Mouse (Mus musculus): ENCODE results near the gene Gm11273. TPM values are rescaled to one million over a fixed set of nuclear protein-coding genes. Genes with fewer than 3 reads are reported as not detected.
"Not testable (repeated sequence)": the region's sequence is repeated elsewhere in the genome, so short reads cannot be mapped to it uniquely, and the experiment has no call there.

Gene Gm11273
- total RNA-seq (2012; rRNA removed) = 23.4 and 35.7 TPM in 2 replicates

GRCm38 (mm10) chr13:21501182-21501581 is at the start of gene Gm11273:
Gene Gm11273 (minus strand): TSS chr13:21501418.
- H3K9me3 ChIP-seq (ENCODE audit: control insufficient read depth, insufficient read depth, low read depth, low read length); H3K9ac ChIP-seq (ENCODE audit: insufficient read depth, low read depth, low read length, poor library complexity, severe bottlenecking); DNase-seq (ENCODE audit: low read depth, low spot score); H3K4me1 ChIP-seq (ENCODE audit: control insufficient read depth in 2 of 2, insufficient read depth in 2 of 2, low read length in 2 of 2, poor library complexity in 1 of 2); in situ Hi-C loops (cut with MboI; ENCODE audit: low sequenced_read_pairs in 2 of 2, unreplicated experiment in 2 of 2); H3K36me3 ChIP-seq (ENCODE audit: control insufficient read depth, insufficient read depth, low read length, poor library complexity, severe bottlenecking); H3K27ac ChIP-seq (ENCODE audit: insufficient read depth, low read depth, low read length, poor library complexity, severe bottlenecking); H3K4me3 ChIP-seq (ENCODE audit: insufficient read depth in 1 of 2, low read depth in 1 of 2, low read length in 2 of 2, poor library complexity in 1 of 2, severe bottlenecking in 1 of 2): not testable (repeated sequence)

- H3K36me3 ChIP-seq (ENCODE audit: control insufficient read depth, insufficient read depth, low read length, poor library complexity, severe bottlenecking) = no peaks in the 10 kb centered on the region
- no peak overlapping the region for H3K27ac ChIP-seq (ENCODE audit: insufficient read depth, low read depth, low read length, poor library complexity, severe bottlenecking)
- no peaks in the 10 kb centered on the region for H3K9me3 ChIP-seq (ENCODE audit: control insufficient read depth, insufficient read depth, low read depth, low read length)
- H3K4me3 ChIP-seq (ENCODE audit: insufficient read depth in 1 of 2, low read depth in 1 of 2, low read length in 2 of 2, poor library complexity in 1 of 2, severe bottlenecking in 1 of 2) = no peak overlapping the region
- DNase-seq (ENCODE audit: low read depth, low spot score) = no peak
- H3K9ac ChIP-seq (ENCODE audit: insufficient read depth, low read depth, low read length, poor library complexity, severe bottlenecking) = no peak overlapping the region
- in situ Hi-C loops (cut with MboI; ENCODE audit: low sequenced_read_pairs in 2 of 2, unreplicated experiment in 2 of 2) = no loop called here
- no peaks in the 10 kb centered on the region for H3K4me1 ChIP-seq (ENCODE audit: control insufficient read depth in 2 of 2, insufficient read depth in 2 of 2, low read length in 2 of 2, poor library complexity in 1 of 2)
- TF ChIP-seq HCFC1 (IDR thresholded peaks at IDR 0.05; ENCODE audit: borderline replicate concordance, insufficient read depth, low read length) = no peak
Observed at GRCm38 (mm10) chr13:21550416-21551110, 49.3 kb upstream of the Gm11273 start.

- Histone ChIP-seq H3K4me3 (ENCODE audit: insufficient read depth in 1 of 2, low read depth in 1 of 2, low read length in 2 of 2, poor library complexity in 1 of 2, severe bottlenecking in 1 of 2) (no peak overlapping the region), H3K36me3 (ENCODE audit: control insufficient read depth, insufficient read depth, low read length, poor library complexity, severe bottlenecking) (no peaks in the 10 kb centered on the region), H3K9me3 (ENCODE audit: control insufficient read depth, insufficient read depth, low read depth, low read length) (no peaks in the 10 kb centered on the region), H3K27ac (ENCODE audit: insufficient read depth, low read depth, low read length, poor library complexity, severe bottlenecking) (no peak overlapping the region), H3K4me1 (ENCODE audit: control insufficient read depth in 2 of 2, insufficient read depth in 2 of 2, low read length in 2 of 2, poor library complexity in 1 of 2) (no peaks in the 10 kb centered on the region), H3K9ac (ENCODE audit: insufficient read depth, low read depth, low read length, poor library complexity, severe bottlenecking) (no peak overlapping the region)
- no peak for DNase-seq (ENCODE audit: low read depth, low spot score)
- no peak for TF ChIP-seq MAFK (IDR thresholded peaks at IDR 0.05; ENCODE audit: insufficient read depth, low read depth, low read length)
- no peak for TF ChIP-seq CHD2 (IDR thresholded peaks at IDR 0.05; ENCODE audit: low read depth, low read length)
- no peak for TF ChIP-seq HCFC1 (IDR thresholded peaks at IDR 0.05; ENCODE audit: borderline replicate concordance, insufficient read depth, low read length)
- TF ChIP-seq ZNF384 (IDR thresholded peaks at IDR 0.05; ENCODE audit: low read depth, low read length) = no peak
- TF ChIP-seq ZC3H11A (IDR thresholded peaks at IDR 0.05; ENCODE audit: borderline replicate concordance, low read depth, low read length) = no peak
- in situ Hi-C loops (cut with MboI; ENCODE audit: low sequenced_read_pairs in 2 of 2, unreplicated experiment in 2 of 2) = no loop called here
Observed at GRCm38 (mm10) chr13:21549487-21549886, 48.3 kb upstream of the Gm11273 start.

- in situ Hi-C loops (cut with MboI; ENCODE audit: low sequenced_read_pairs in 2 of 2, unreplicated experiment in 2 of 2) = no loop called here
- TF ChIP-seq HCFC1 (IDR thresholded peaks at IDR 0.05; ENCODE audit: borderline replicate concordance, insufficient read depth, low read length) (no peak), ZC3H11A (IDR thresholded peaks at IDR 0.05; ENCODE audit: borderline replicate concordance, low read depth, low read length) (no peak), ZNF384 (IDR thresholded peaks at IDR 0.05; ENCODE audit: low read depth, low read length) (no peak), MAFK (IDR thresholded peaks at IDR 0.05; ENCODE audit: insufficient read depth, low read depth, low read length) (no peak), CHD2 (IDR thresholded peaks at IDR 0.05; ENCODE audit: low read depth, low read length) (no peak)
Observed at GRCm38 (mm10) chr13:21542708-21543107, 41.5 kb upstream of the Gm11273 start, which contains the start of gene Olfr1366. Gene Olfr1366 (minus strand): TSS chr13:21542808.

GRCm38 (mm10) chr13:21530781-21531201 is 29.6 kb upstream of the Gm11273 start, which contains the start of gene Zkscan8:
Gene Zkscan8 (minus strand): TSS chr13:21531120.
- H3K27ac ChIP-seq (ENCODE audit: insufficient read depth, low read depth, low read length, poor library complexity, severe bottlenecking) = peak within 1 kb of the TSS; percentile 75
- TF ChIP-seq CHD2 (IDR thresholded peaks at IDR 0.05; ENCODE audit: low read depth, low read length) (no peak), MAFK (IDR thresholded peaks at IDR 0.05; ENCODE audit: insufficient read depth, low read depth, low read length) (no peak), HCFC1 (IDR thresholded peaks at IDR 0.05; ENCODE audit: borderline replicate concordance, insufficient read depth, low read length) (peak; percentile 76; the same call in 1 of the 2 replicates), ZNF384 (IDR thresholded peaks at IDR 0.05; ENCODE audit: low read depth, low read length) (no peak), ZC3H11A (IDR thresholded peaks at IDR 0.05; ENCODE audit: borderline replicate concordance, low read depth, low read length) (no peak)
- in situ Hi-C loops (cut with MboI; ENCODE audit: low sequenced_read_pairs in 2 of 2, unreplicated experiment in 2 of 2) = no loop called here
- H3K36me3 ChIP-seq (ENCODE audit: control insufficient read depth, insufficient read depth, low read length, poor library complexity, severe bottlenecking) = 0 out of 2 replicates have a peak, but pooled peaks cover 5% of the 10 kb centered on the region
- H3K9me3 ChIP-seq (ENCODE audit: control insufficient read depth, insufficient read depth, low read depth, low read length) = no peaks in the 10 kb centered on the region
- peak; percentile 81 for DNase-seq (ENCODE audit: low read depth, low spot score)
- H3K4me1 ChIP-seq (ENCODE audit: control insufficient read depth in 2 of 2, insufficient read depth in 2 of 2, low read length in 2 of 2, poor library complexity in 1 of 2) = 0 out of 4 replicates have a peak, but pooled peaks cover 0 to 2% of the 10 kb centered on the region in 2 experiments
- peak within 1 kb of the TSS; percentile 100 for H3K9ac ChIP-seq (ENCODE audit: insufficient read depth, low read depth, low read length, poor library complexity, severe bottlenecking)
- peak within 1 kb of the TSS; percentile 85 to 100 for H3K4me3 ChIP-seq (ENCODE audit: insufficient read depth in 1 of 2, low read depth in 1 of 2, low read length in 2 of 2, poor library complexity in 1 of 2, severe bottlenecking in 1 of 2)

More at GRCm38 (mm10) chr13:21542708-21543107, 41.5 kb upstream of the Gm11273 start, which contains the start of gene Olfr1366:
- no peak within 1 kb of the TSS for H3K9ac ChIP-seq (ENCODE audit: insufficient read depth, low read depth, low read length, poor library complexity, severe bottlenecking)
- no peak within 1 kb of the TSS for H3K27ac ChIP-seq (ENCODE audit: insufficient read depth, low read depth, low read length, poor library complexity, severe bottlenecking)
- no peak for DNase-seq (ENCODE audit: low read depth, low spot score)
- H3K4me3 ChIP-seq (ENCODE audit: insufficient read depth in 1 of 2, low read depth in 1 of 2, low read length in 2 of 2, poor library complexity in 1 of 2, severe bottlenecking in 1 of 2) = no peak within 1 kb of the TSS
- H3K9me3 ChIP-seq (ENCODE audit: control insufficient read depth, insufficient read depth, low read depth, low read length) = no peaks in the 10 kb centered on the region
- H3K4me1 ChIP-seq (ENCODE audit: control insufficient read depth in 2 of 2, insufficient read depth in 2 of 2, low read length in 2 of 2, poor library complexity in 1 of 2) = no peaks in the 10 kb centered on the region
- H3K36me3 ChIP-seq (ENCODE audit: control insufficient read depth, insufficient read depth, low read length, poor library complexity, severe bottlenecking) = no peaks in the 10 kb centered on the region

All from ES-E14 (cell line).